Mouse (Mus musculus): ENCODE results near the gene Fam241a.
A peak's percentile ranks its signal among the peaks of the same experiment; 100 is the strongest.

Fam241a gene

DNA sequence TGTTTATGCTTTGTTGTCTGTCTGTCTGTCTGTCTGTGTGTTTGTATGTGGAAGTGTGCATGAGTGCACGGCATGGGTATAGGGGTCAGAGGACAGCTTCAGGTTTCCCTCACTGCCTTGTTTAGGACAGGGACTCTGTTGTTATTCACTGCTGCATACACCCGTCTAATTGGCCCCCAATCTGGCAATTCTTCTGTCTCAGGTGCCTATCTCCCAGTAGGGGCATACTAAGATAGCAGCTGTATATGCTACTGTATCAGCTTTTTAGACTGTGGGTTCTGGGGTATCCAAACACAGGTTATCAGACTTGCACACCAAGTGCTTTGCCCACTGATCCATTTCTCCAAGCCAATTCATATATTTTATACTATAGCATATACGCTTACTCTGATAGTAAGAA is 16.2 kb downstream of the Fam241a start:
- no peak for ATAC-seq (ENCODE audit: insufficient number of reproducible peaks, low FRiP score, low TSS enrichment)

DNA sequence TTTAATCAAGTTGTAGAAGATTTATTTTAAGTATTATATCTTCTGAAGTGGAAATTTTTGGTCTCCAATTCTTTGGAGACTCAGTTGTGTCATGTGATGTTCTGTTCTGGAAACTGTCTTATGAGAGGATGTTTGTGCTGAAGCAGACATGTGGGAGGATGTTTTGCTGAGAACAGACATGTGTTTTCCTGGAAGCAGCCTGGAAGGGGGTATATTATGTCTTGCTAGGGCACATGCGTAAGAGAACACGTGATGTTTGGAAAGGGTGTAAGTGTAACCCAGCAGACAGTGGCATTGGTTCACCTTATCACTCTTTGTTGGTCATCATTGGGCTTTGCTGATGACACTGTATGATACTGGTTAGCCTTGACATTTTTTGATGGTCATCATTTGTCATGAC is 20.6 kb downstream of the Fam241a start:
- ATAC-seq (ENCODE audit: insufficient number of reproducible peaks, low FRiP score, low TSS enrichment) = no peak

- no peak for ATAC-seq (ENCODE audit: insufficient number of reproducible peaks, low FRiP score, low TSS enrichment)
These were observed 21.1 kb downstream of the Fam241a start for GRCm38 (mm10) chr3:127875059-127875458.

DNA sequence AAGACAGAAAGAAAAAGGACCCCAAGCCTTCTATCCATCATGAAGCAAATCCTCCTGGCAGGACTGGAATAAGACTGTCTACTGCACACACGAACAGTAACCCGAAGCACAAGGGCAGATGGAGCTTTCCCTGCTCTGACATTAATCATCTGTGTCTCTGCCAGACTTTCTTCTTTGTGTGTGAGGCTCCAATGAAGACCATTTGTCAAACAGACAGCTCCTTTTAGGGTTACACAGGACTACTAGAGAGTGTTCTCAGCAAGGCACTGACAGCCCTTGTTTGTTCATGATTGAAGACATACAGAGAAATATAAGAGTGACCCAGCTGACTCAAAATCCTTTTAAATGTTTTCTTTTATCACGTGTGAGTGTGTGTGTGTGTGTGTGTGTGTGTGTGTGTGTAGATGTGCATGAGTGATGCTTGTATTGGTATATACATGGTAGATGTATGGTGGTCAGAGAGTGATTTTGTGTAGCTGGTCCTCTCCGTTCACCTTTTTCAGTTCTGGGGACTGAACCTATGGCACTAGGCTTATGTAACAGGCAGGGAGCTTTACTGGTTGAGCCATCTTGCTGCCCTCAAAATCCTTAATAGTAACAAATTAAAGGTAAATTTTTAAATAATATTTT is 21.8 kb downstream of the Fam241a start:
- no peak for ATAC-seq (ENCODE audit: insufficient number of reproducible peaks, low FRiP score, low TSS enrichment)

DNA sequence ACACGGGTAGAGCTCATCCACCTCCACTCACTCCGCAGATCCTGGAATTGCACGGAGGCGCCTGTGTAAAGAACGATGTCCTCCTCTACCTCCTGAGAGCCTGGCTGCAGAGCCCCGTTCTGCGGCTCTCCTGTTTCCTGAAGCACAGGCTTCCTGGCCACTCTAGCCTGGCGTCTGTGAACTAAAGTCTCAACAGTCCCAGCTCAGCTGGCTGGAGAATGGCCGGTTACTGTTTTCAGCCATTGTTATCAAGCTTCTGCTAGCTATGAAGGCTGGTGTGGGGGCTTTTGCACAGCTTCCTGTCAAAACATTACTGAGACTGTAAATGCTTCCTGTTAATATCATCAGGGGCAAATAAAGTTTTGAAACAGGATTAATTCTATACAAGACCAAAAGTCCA is 24.5 kb downstream of the Fam241a start:
- no peak for ATAC-seq (ENCODE audit: insufficient number of reproducible peaks, low FRiP score, low TSS enrichment)

GRCm38 (mm10) chr3:127868880-127869279 is 27.2 kb downstream of the Fam241a start:
- ATAC-seq (ENCODE audit: insufficient number of reproducible peaks, low FRiP score, low TSS enrichment) = no peak

- no peak for ATAC-seq (ENCODE audit: insufficient number of reproducible peaks, low FRiP score, low TSS enrichment)
These were observed 27.9 kb downstream of the Fam241a start for GRCm38 (mm10) chr3:127868046-127868758.

DNA sequence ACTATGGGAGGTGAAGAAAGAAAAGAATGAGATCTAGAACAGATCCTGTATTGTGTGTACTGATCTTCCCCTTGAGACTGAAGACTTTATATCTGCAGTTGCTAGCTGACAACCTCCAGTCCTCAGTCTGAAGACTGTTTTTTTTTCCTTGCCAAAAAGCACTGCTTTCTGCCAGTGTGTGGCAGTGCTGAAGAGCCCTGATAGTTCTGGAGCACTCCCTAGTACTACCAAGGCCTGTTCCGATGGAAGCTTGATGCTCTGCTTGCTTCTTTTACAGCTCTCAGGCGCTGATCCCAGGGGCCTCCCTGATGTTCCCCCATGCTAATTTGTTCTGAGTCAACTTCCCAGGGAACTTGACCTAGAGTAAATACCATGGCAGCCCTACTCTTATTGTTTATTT is 31.9 kb downstream of the Fam241a start:
- no peak for ATAC-seq (ENCODE audit: insufficient number of reproducible peaks, low FRiP score, low TSS enrichment)

GRCm38 (mm10) chr3:127863571-127863970 is 32.6 kb downstream of the Fam241a start:
- no peak for ATAC-seq (ENCODE audit: insufficient number of reproducible peaks, low FRiP score, low TSS enrichment)

DNA sequence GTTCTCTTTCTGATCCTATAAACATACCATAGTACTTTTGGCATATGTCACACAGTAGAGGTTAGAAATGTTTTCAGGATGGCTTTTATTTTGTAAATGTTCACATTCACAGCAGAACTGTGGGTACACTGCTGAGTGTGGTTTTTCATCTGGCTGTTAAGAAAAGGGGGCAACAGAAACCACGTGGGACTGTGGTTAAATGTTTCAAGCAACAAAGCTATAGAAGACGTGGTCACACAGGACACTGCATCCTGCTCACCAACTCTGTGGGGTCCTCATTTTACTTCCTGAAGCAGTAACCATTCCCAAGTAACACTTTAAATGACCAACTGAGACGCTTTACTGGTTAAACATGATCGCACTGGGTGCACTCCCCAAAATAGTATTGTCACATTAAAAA is 33.6 kb downstream of the Fam241a start:
- no peak for ATAC-seq (ENCODE audit: insufficient number of reproducible peaks, low FRiP score, low TSS enrichment)

DNA sequence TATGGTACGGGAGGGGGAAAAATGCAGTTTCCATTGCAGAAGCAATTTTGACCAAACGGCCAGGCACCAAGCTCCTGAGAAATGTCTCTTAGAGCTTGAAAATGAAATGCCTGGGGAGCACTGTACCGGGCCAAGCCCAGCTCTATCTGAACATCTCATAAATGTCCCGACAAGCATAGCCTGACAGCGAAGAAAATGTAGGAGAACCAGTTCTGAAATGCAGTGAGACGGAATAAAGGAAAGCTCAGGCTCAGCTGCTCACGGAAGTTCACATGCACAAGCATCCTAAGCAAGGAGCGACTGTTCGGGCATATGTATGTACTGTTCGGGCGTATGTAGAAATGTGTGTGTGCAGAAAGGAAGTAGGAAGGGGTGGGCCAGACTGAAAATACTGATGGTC is 34.8 kb downstream of the Fam241a start:
- no peak for ATAC-seq (ENCODE audit: insufficient number of reproducible peaks, low FRiP score, low TSS enrichment)

GRCm38 (mm10) chr3:127853431-127854206 is 42.5 kb downstream of the Fam241a start:
- peak; percentile 87 for ATAC-seq (ENCODE audit: insufficient number of reproducible peaks, low FRiP score, low TSS enrichment)

DNA sequence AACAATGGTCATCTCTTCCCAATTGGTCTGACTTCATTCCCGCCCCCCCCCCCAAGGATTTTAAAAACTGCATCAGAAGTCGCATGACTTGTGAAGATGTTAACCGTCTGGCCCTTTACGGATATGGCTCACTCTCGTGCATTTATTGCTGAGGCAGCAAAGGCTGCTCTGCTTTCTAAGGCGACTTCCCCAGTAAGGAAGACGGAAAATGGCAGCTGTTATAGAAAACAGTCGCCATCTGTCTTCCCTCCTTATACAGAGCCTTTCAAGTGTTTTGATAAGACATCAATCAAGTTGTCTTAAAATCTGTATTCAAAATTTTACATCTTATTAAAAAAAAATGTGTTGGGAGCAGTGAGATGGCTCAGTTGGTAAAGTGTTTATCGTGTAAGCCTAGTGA is 43.4 kb downstream of the Fam241a start:
- ATAC-seq (ENCODE audit: insufficient number of reproducible peaks, low FRiP score, low TSS enrichment) = no peak

DNA sequence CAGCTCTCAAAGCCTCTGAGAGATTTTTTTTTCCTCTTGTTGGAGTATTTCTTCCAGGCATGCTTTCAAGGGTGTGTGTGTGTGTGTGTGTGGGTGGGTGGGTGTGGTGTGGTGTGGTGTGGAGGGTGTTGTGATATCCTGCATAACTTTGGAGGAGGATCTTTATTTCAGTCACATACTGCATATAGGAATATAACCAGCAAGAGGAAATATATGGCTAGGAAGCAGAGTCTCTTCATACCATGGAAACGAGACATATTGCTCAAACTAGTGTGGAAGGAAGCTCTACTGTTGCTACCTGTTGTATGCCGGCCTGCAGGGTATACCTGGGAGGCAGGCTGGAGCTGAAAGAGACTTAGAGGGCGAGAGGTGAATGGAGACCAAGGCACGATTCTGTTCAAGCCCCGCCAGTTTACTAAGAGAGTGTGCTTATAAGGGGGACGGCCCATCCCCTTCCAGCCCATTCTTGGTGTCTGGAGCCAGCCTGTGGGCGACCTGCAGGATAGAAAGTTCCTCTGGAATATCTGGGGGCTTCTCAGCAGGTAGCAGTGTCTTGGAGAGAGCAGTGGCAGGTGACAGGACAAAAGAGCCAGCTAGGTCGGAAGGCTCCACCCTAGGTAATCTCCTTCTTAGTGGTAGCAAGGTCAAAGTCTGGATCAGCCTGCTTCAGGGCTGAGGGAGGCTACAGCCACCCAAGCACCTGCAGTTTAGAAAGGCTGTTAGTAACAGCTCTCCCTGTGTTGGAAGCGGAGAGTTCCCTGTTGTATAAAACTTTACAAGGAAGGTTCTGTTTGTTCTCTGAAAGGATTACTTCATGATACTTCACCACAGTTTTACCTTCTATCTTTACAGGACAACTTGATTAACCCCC is 45.1 kb downstream of the Fam241a start:
- ATAC-seq (ENCODE audit: insufficient number of reproducible peaks, low FRiP score, low TSS enrichment) = no peak

DNA sequence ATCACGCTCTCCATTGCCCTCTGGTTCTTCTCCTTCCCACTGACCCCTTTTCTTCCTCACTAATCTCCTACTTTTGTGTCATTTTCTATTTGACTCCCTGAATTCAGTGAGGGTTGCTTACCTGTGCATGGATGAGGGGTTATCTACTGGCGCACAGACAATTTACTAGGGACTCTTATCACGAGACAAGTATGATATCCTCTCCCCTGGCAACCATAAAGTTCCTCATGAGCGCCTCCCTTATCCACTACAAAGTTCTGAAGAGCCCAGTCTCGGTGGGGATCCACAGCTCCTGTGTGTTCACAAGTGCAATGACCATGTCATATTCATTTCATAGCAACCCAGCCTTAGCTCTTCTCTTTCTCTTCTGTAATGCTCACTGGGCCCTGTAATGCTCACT is 46.2 kb downstream of the Fam241a start:
- no peak for ATAC-seq (ENCODE audit: insufficient number of reproducible peaks, low FRiP score, low TSS enrichment)

GRCm38 (mm10) chr3:127848088-127848808 is 47.9 kb downstream of the Fam241a start:
- no peak for ATAC-seq (ENCODE audit: insufficient number of reproducible peaks, low FRiP score, low TSS enrichment)

DNA sequence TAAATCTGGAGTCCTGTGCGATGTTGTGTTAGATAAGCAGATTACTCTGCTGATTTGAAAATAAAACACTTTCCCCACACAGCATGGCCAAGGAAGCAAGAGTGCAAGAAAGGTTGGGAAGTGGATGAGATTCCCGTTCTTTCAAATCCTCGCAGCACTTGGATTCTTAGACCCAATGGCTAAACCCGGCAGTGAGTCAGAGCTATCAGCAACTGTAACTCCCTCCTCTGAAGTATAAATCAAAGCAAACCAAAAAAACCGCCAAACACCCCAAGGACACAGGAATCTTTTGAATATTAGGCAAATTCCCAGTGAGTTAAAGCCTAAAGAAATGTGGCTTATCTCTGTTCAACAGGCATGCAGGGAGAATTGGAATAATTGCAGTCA is 52.2 kb downstream of the Fam241a start:
- no peak for ATAC-seq (ENCODE audit: insufficient number of reproducible peaks, low FRiP score, low TSS enrichment)

DNA sequence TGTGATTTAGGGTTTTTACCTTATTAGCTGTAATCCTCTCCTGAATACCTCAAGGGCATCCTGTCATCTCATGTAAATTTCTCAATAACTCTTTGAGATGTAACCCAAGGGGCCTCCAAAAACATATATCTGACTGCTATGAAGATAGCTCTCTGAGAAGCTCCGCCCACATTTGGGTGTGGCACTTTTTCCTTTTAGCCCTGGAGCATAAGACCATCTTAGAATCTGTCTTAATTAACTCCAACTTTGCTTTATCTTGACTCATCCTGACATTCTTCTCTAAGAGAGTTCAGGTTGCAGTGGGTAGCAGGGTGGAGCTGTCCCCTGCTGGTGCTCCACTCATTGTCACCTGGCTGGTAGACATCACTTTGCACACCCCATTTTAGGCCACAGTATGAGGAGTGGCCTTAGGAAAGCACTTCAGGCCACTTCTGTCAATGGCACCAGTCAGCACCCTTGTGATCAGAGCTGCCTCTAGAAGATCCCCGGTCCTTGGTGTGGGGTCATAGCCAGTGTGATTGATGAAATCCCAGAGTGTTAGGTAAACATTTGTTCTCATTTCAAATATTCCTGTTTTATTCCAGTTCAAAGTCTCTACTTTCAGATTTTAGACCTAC is 52.7 kb downstream of the Fam241a start:
- no peak for ATAC-seq (ENCODE audit: insufficient number of reproducible peaks, low FRiP score, low TSS enrichment)

GRCm38 (mm10) chr3:127841926-127842325 is 54.2 kb downstream of the Fam241a start:
- ATAC-seq (ENCODE audit: insufficient number of reproducible peaks, low FRiP score, low TSS enrichment) = no peak
